Mouse (Mus musculus) c-Kit-positive CD71-positive TER-119-negative erythroid progenitor cells, embryonic 14.5 days (primary cell): ENCODE data around the gene Mapkap1.

ENCODE experiments used
- DNase-seq: peaks from one replicate; pipeline ENCODE4 v3.0.0-alpha.2; 2013; ENCODE audit warnings: low read depth

The Mapkap1 gene

GRCm38 (mm10) chr2:34532394-34532793, 125.8 kb downstream of the Mapkap1 start:
- DNase-seq, result no peak

GRCm38 (mm10) chr2:34533281-34533680, 126.7 kb downstream of the Mapkap1 start:
- no peak for DNase-seq

GRCm38 (mm10) chr2:34534996-34535395, 128.4 kb downstream of the Mapkap1 start:
- DNase-seq, result no peak

- no peak for DNase-seq
These were observed 130.8 kb downstream of the Mapkap1 start for GRCm38 (mm10) chr2:34537356-34537755.

- no peak for DNase-seq
These were observed 137.0 kb downstream of the Mapkap1 start for GRCm38 (mm10) chr2:34543581-34543980.

GRCm38 (mm10) chr2:34544021-34544420, 137.4 kb downstream of the Mapkap1 start:
- DNase-seq, result no peak

- no peak for DNase-seq
These were observed 138.2 kb downstream of the Mapkap1 start for GRCm38 (mm10) chr2:34544646-34545395.

- DNase-seq, result no peak
These were observed 139.7 kb downstream of the Mapkap1 start for GRCm38 (mm10) chr2:34546176-34546677.

- DNase-seq, result no peak
These were observed 140.9 kb downstream of the Mapkap1 start for GRCm38 (mm10) chr2:34547516-34547915.

- no peak for DNase-seq
These were observed 142.4 kb downstream of the Mapkap1 start for GRCm38 (mm10) chr2:34548961-34549360.

GRCm38 (mm10) chr2:34549469-34549868, 142.9 kb downstream of the Mapkap1 start:
- no peak for DNase-seq

GRCm38 (mm10) chr2:34552772-34553171, 146.2 kb downstream of the Mapkap1 start:
- DNase-seq, result no peak

- peak; percentile 27 for DNase-seq
These were observed 147.1 kb downstream of the Mapkap1 start for GRCm38 (mm10) chr2:34553580-34554231.

GRCm38 (mm10) chr2:34560146-34560545, 153.6 kb downstream of the Mapkap1 start:
- no peak for DNase-seq

- no peak for DNase-seq
These were observed 156.6 kb downstream of the Mapkap1 start for GRCm38 (mm10) chr2:34563089-34563694.

- no peak for DNase-seq
These were observed 157.3 kb downstream of the Mapkap1 start for GRCm38 (mm10) chr2:34563865-34564264.

- DNase-seq, result no peak
These were observed 159.6 kb downstream of the Mapkap1 start for GRCm38 (mm10) chr2:34566146-34566545.

GRCm38 (mm10) chr2:34566601-34567000, 160.0 kb downstream of the Mapkap1 start:
- no peak for DNase-seq

GRCm38 (mm10) chr2:34569131-34569530, 162.6 kb downstream of the Mapkap1 start:
- no peak for DNase-seq

GRCm38 (mm10) chr2:34570378-34570777, 163.8 kb downstream of the Mapkap1 start:
- no peak for DNase-seq

GRCm38 (mm10) chr2:34571096-34571495, 164.5 kb downstream of the Mapkap1 start:
- no peak for DNase-seq

GRCm38 (mm10) chr2:34573073-34573472, 166.5 kb downstream of the Mapkap1 start:
- no peak for DNase-seq

GRCm38 (mm10) chr2:34588546-34588945, 182.0 kb downstream of the Mapkap1 start:
- no peak for DNase-seq
